Mouse (Mus musculus) ZHBTc4 (cell line): ENCODE results near the gene CN725425.
A peak's percentile ranks its signal among the peaks of the same experiment; 100 is the strongest.

Experiments
- DNase-seq: peaks from one replicate; pipeline ENCODE4 v3.0.0-alpha.2; 2011; ENCODE audit warnings: low read depth, low spot score

CN725425 gene

DNA sequence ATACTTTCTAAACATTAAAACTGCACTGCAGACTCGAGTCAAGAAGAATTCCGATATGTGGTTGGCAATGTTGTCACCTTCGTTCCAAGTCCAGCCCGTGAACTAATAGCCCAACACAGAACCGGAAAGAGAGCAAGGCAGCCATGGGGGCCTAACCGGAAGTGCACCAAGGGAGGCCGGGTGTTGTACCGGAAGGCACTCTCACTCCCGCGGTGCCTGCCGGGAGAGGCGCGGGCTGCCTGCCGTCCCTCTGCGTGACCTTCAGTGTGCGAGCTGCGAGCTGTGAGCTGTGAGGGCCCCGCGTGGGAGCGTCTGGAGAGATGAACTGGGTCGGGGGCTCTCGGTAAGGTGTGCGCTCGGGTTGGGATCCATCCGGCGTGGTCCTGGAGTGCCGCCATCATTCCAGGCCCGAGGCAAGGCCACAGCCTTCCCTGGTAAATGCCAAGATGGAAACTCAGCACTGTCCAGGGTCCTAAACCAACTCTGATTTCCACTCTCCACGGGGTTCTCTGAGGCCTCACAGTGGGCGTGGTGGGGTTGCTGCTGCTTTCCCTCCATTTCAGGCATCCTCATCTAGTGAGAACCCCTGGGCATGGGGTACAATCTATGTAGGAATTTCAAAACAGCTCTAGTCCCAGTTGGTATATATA lies at the start of gene CN725425:
TSS of gene CN725425 (plus strand) at position 239 of the 650 bp plus-strand sequence.
- peak; percentile 60 for DNase-seq

DNA sequence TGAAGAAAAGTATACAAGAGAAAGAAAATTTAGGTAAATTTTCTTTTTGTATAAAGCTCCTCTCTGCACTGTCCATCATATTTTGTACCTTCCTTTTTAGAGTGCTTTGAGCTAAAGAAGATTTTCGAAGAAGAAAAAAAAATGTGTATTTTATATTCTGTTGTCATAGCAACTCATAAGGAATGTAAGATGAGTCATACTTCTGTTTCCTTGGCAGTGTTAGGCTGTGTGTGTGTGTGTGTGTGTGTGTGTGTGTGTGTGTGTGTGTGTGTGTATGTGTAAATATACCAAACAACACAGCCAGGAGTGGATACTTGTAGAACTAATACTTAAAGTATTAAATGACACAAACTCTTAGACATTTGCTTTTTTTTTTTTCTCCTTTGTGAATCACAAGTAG lies 46.7 kb upstream of the CN725425 start:
- no peak for DNase-seq

DNA sequence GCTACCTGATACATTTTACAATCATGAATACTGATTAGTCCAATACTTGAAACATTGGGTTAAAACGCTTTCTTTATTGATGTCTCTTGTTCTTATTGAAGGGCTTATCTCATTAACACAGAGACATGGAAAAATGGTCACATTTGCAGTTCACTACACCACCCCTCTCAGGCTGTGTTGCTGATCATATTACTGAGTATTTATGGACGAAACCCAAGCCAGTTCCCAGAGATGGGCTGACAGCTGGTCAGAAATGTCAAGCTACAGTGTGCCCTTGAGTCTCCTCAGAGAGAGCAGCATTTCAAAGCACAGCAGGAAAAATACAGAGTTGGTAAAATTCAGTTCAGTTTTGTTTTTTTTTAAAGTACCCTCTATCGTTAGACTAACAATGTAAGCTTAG lies 46.0 kb upstream of the CN725425 start:
- DNase-seq = no peak

DNA sequence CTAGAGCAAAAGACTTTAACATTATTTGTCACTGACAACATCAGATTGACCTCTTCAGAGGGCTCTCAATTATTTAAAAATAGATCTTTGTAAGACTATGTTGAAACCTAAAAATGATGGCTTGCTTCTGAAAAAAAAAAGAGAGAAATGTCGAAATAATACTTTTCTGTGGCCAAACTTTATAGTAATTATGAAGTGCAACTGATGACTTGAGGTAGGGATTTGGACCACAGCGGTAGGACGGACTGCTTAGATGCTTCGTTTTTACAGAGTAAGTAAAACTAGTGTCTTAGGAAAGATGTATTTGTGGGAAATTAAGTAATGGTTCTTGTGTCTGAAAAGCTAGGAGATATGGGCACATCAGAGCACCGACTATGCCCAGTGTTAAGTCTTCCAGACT lies 38.1 kb upstream of the CN725425 start:
- no peak for DNase-seq

DNA sequence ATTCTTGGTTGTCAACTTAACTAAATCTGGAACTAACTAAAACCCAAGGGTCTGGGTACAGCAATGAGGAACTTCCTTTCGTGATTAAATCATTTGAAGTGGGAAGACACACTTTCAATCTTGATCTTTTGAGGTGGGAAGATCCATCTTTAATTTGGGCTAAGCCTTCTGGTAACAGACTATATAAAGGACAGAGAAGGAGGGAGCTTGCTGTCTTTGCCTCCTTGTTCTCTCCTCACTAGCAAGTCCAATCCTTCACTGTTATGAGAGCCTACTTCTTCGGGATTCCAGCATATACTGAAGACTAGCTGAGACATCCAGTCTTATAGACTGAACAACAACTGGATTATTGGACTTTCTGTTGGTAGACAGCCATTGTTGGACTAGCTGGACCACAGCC lies 35.8 kb upstream of the CN725425 start:
- no peak for DNase-seq

DNA sequence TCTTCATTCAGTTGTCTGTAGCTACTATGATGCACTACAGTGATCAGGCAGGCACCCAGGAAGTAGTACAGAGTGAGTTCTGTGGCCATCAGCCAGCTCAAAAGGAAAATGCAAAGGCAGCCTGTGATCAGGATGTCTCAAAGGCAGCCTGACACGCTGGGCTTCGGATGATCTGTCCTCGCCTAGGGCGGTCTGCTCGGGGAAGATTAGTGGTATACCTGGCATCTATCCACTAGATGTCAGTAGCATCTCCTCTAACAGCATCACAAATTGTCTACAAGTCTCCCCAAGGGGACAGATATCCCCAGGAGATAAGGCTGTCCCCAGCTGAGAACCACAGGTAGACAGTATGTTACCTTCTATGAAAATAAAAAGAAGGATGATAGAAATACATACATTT lies 34.3 kb upstream of the CN725425 start:
- DNase-seq = no peak

DNA sequence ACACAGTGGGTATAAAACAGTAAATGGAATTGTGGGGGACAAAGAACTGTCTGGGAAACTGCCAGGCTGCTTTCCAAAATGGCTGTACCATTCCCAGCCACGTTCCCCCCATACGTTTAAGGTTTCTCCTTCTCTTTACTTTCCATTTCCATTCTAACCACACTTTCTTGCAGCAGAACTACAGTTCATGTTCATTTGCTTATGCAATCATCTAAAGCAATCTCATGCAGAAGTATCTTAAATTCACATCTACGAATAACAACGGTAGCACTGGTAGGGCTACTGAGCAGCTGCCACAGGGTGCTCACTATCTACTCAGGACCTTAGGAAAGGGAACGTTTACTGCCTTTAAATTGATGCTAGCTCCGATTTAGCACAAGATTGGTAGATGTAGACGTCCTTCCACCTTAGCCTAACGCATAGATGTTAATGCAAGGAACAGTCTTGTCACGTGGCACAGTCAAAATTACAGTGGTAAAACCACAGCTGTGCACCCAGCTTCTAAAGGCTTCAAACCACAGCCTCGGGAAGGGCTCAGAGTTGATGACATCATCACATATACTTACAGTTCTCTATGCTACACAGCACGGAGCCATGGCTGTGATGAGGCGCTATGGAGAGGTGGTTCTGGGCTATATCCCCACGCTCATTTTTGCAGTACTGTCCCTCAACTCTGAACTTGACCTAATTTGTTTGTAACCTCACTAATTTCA lies 31.3 kb upstream of the CN725425 start:
- no peak for DNase-seq

DNA sequence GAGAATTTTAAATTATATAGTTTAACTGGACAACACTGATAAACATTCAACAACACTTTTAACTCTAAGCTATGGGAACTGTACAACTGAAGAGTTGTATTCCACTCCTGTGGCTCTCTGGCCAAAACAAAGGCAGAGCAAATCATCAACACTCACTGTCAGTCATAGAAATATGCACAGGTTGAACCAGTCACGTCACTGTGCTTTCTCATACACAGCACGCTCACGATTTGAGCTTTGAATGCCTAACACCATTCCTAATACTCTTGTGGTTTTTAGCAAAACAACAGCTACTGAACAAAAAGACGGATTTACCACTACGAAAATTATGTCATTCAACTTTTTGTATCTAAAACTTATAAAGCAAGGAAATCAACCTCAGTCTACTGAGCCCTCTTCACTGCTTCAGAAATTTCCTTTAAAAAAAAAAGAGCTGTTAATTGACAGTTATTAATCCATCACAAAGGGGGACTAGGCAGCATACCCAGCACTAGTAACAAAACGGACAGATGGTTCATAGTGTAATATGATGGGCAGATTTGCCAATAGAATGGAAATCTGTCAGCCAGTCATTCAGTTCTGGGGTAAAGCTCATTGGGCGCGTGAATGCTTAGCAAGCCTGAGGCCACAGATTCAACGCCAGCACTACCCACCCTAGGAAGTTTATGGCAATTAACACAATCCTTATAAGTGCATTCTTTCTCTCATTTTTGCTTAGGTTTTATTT lies 28.5 kb upstream of the CN725425 start:
- no peak for DNase-seq

DNA sequence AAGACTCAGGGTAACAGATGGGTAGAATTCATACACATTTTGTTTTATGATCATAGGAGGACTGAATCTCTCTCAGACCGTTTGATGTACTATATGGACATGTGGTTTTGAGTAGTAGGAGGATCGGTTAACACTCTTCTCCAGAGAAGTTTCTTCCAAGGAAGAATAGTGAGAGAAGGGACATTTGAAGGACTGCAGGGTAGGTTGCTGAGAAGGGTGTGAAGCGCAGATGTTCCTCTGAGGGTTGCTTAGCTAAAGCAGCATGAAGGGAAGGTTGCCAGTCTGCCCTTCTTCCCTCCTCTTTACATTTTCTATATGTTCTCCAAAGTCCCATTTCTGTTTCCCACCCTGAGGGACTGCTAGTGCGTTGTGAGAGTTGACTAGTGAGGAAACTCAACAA lies 28.0 kb upstream of the CN725425 start:
- DNase-seq = no peak

DNA sequence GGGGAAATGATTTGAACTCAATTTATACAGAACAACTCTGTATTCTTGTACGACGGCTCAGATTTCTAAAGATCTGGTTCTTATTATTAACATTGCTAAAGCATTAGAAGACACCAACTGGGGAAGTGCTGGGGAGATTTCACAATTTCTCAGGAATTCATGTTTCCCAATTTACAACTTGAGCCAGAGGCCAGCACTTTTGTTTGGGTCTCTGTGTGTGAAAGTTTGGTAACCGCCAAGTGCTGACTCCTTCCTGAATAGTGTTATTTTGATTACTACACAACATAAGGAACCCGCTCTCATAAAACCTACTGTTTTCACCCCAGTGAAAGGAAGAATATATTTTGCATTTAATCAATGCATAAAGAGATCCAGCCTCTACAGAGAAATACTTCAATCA lies 27.1 kb upstream of the CN725425 start:
- no peak for DNase-seq

DNA sequence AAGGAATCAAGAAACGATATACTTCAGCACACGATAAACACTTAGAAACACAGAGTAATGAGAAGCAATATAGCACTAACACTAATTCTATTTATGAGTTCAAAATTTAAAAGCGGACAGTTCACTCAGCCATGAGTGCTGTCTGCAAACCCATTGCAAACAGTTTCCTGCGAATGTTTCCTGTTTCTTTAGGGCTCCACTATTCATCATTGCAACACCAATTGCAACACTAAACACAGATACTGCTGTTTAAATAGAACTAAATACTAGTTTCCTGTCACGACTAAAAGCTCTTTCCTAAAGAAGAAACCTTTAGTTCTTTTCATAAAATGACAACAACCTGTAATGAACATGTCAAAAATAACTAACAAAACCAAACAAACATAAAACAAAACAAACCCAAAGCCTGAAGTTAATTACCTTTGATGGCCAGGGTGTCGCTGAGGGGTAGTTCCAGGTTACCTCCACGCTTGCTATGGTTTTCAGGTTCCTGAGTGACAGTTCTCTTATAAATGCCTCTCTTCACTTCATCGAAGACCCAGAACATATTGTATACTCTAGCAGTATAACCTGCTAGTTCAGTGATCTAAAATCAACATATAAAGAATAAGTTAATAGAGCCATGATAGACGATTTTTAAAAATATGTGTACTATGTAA lies 20.5 kb upstream of the CN725425 start:
- DNase-seq = no peak

DNA sequence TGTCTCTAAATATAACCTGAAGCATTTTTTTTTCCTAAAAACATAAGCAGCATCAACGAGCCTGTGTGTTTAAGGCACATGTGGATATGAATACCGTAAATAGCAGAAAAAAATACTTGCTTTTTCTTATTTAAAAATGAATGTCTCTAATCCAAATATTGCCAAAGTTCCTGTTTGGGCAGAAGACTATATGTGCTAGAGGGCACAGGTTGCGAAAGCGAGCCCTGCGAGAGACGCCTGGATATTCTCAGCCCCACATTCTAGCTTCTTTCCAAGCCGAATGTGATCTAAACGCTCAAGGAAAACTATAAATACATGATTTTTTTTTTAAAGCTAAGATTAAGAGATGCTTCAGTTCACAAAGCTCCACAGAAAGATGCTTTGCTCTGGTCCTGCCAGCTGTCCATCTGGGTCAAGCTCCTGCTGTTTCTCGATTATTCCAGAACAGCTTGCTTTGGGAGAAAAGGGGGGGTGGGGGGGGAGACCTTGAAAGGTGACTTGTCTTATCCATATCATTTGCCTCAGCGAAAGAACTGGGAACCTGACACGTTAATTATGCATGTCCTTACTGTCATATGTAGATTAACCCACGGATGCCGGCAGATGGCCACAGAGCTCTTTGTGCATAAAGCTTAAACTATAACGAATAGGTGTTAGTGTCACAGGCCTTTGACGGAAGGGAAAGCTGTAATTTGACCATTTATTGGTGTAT lies 19.2 kb upstream of the CN725425 start:
- DNase-seq = no peak

DNA sequence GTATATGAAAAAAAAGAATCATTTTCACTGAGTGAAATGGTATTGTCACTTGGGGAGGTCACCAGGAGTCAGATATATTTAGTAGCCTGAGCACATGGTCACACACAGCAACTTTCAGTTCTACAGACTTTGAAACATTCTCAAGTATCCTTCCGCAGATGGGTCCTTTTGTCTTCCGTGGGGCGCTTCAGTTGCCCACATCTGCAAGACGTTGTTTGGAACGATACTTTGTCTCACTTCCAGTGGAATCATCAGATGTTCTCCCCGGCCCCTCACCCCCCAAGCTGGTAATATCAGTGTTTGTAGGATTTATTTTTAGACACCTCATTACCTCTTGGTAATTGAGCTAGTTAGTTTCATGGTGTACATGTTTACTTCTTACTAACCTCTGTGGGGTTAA lies 12.9 kb upstream of the CN725425 start:
- DNase-seq = no peak

DNA sequence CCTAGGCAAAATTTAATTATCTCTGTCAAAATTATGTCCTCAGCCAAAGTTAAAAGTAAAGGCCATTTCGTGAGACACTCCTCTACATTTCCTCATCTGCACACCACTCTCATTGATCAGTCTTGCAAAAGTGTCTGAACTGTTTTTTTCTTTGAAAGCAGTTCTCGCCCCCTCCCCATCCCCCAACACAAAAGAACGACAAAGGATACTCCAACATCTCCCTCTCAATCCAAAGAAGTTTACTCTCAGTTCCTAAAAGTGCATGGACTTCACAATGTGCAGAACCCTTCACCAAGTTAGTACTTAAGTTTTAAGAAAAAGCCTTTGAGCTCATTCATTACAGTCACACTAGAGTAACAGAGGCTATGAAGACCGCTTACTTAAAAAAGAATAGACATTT lies 9.3 kb upstream of the CN725425 start:
- no peak for DNase-seq

DNA sequence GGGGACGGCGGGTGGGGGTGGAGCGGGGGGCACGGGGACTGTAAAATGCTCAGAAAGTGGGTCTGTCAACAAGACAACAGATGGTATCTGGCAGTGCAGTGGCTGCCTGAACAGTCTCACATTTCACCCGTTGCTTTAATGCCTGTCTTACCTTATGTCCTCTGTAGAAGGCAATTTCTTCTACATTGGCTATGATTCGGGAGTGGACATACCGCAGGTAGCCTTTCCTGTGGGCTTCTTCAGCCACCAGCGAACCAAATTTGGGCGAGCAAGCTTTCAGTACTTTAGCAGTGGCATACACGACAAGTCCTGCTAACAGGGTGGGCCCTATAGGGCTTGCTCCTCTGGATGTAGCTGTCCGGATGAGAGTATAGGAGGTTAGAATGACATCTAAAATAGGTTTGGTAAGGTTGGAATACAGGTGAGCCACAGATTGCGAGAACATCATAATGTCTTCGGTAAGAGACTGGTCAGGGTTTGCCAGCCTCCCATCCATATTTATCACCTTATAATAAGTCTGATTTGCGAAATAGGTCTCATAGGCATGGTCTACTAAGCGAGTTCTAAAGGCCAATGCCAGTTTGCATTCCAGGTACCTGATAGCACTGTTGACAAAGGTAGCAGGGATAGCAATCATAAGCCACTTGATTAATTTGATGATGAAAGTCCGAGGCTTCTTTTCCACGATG lies 8.6 kb upstream of the CN725425 start:
- DNase-seq = no peak

DNA sequence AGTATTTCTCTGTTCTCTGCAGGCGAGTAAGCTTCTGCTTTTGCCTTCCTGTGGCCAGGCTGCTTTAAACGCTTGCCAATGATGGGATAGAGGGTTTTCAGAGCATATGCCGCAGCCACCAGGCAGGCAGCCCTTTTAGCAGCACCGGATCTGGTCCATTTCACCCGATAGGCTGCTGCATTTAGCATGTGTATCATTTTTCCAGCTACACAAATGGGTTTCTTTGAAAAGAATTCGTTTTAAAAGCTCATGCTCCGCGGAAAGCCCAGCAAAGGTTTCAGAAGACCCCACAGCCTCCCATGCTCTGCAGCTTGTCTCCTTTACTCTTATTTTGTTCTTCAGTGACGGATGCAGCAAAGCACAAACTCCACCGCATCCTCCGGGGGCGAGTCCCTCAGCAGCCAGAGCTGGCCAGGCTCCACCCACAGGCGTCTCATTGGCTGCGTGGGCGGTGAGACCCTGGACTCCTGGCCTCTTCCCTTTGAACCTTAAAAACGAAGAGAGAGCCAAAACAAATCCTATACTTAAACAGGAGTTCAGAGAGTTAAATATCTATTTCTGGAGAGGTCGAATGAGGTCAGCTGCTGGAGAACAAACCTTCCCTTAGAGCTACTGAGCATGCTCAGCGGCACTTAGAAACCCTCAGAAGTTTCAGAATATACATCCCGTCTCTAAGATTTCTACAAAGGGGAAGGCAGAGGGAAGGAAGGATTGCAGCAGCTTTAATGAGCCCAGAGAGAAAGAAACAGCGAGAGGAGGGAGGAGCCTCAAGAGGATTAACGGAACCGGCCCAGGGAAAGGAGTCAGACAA lies 7.7 kb upstream of the CN725425 start, which contains the start of gene Abcd2:
TSS of gene Abcd2 (minus strand) at position 388 of the 811 bp plus-strand sequence.
- DNase-seq = peak; percentile 27

DNA sequence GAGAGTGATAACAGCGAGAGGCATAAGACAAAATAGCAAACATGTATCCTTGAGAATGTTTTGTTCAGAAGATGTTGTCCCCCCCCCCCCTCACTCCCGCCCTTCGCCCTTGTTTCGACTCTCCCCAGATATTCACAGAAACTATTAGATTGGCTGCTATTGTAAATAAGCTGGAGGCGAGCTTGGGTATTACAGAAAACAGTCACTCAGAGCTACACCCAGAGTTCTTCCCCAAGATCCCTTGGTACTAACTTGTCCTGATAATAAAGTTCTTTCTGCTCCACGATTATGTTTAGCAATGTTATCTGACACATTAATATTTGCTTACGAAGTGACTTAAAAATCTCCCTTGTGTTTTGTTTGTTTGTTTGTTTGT lies 7.1 kb upstream of the CN725425 start:
- no peak for DNase-seq

DNA sequence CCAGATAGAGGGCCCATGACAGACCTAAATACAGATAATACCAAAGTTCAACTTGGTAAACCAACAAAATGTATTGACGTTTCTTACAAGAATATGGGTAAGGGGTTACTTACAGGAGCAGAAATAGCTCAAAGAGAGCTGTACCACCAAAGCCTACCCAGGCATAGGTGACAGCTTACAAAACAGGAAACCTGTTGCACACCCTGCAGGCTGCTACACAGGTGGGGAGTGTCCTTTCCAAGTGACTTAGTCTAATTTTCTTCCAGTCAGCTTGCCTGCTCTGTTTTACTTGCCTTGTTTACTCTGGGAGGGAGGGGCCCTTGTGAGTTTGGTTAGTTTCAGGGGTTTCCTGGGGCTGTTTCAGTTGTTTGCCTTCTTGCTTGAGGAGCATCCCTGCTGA lies 1.5 kb downstream of the CN725425 start:
- DNase-seq = no peak

DNA sequence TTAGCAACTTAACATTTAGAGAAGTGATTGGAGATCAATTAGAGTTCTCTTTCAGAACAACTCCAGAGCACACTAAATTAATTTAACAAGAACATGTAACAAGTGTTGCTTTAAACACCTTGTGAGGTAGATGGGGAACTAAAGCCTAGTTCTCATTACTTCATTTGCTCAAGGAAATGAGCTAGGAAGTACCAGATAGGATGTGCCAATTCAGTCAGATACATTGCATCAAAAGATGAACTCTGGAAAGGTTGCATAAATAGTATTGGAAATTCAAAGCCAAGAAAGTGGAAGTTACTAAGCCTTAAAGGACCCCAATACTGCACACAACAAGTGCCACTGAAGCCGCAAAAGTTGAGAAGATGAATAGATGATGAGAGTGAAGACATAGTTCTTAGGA lies 3.2 kb downstream of the CN725425 start:
- DNase-seq = no peak

DNA sequence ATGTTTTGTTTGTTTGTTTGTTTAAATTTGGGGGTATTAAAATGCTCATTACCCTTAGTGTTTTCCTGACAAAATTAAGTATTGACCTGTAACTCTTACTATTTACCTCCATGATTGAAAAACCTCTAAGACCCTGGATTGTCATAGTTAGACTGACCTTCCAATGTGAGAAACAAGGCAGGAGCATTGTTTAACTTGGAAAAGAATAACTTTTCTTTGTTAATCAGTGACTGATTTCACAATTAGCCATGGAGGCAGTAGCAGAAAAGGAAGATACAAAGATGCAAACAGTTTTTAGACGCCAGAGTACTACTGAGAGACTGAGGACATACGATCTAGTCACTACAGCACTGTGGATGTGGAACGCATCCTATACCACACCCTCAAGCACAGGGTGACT lies 4.2 kb downstream of the CN725425 start:
- no peak for DNase-seq
